Mouse (Mus musculus): ENCODE results near the gene Ndnf.

- TF ChIP-seq EP300 (IDR thresholded peaks at IDR 0.05; ENCODE audit: insufficient read depth, low read depth, low read length) (no peak), CTCF (IDR thresholded peaks at IDR 0.05; ENCODE audit: low read depth, low read length) (no peak), POLR2A (IDR thresholded peaks at IDR 0.05; ENCODE audit: insufficient read depth, low read length) (no peak)
These were observed 68.1 kb downstream of the Ndnf start for GRCm38 (mm10) chr6:65739442-65739841.

All from ES-Bruce4 (cell line).